Mouse (Mus musculus): ENCODE measurements around the gene Dchs2. TPM values are rescaled to one million over a fixed set of nuclear protein-coding genes. Genes with fewer than 3 reads are reported as not detected.
A peak's percentile ranks its signal among the peaks of the same experiment; 100 is the strongest.

The Dchs2 gene
- total and polyA plus RNA-seq, 2 experiments from 2014 or later: 0.54 to 7.6 TPM

GRCm38 (mm10) chr3:83156165-83156564, 28.4 kb downstream of the Dchs2 start:
- no peak overlapping the region for H3K4me3 ChIP-seq (ENCODE audit: low read depth, low read length)
- no peak for ATAC-seq (ENCODE audit: low FRiP score)
- no peaks in the 10 kb centered on the region for H3K27me3 ChIP-seq (ENCODE audit: insufficient read depth, low read length)
- no peaks in the 10 kb centered on the region for H3K9me3 ChIP-seq (ENCODE audit: low read length)
- TF ChIP-seq CTCF (IDR thresholded peaks at IDR 0.05): no peak
- H3K9ac ChIP-seq (replicated peaks; ENCODE audit: low read length, poor library complexity, severe bottlenecking): no peak overlapping the region
- WGBS: 80% methylated on average over 4 of the region's 4 CpGs
- H3K36me3 ChIP-seq (ENCODE audit: insufficient read depth, low read length): no peaks in the 10 kb centered on the region
- no peak for DNase-seq (ENCODE audit: low spot score)
- no peak overlapping the region for H3K4me2 ChIP-seq (ENCODE audit: low read depth, low read length, poor library complexity, severe bottlenecking)
- H3K4me1 ChIP-seq (ENCODE audit: insufficient read depth, low read length): no peaks in the 10 kb centered on the region
- H3K27ac ChIP-seq (ENCODE audit: low read depth, low read length): no peak overlapping the region

- Histone ChIP-seq H3K36me3 (ENCODE audit: insufficient read depth, low read length) (no peaks in the 10 kb centered on the region), H3K27ac (ENCODE audit: low read depth, low read length) (no peak overlapping the region), H3K4me2 (ENCODE audit: low read depth, low read length, poor library complexity, severe bottlenecking) (no peak overlapping the region), H3K9ac (replicated peaks; ENCODE audit: low read length, poor library complexity, severe bottlenecking) (no peak overlapping the region), H3K4me1 (ENCODE audit: insufficient read depth, low read length) (no peaks in the 10 kb centered on the region), H3K27me3 (ENCODE audit: insufficient read depth, low read length) (no peaks in the 10 kb centered on the region), H3K9me3 (ENCODE audit: low read length) (no peaks in the 10 kb centered on the region), H3K4me3 (ENCODE audit: low read depth, low read length) (no peak overlapping the region)
- no peak for TF ChIP-seq CTCF (IDR thresholded peaks at IDR 0.05)
- 0 out of 2 replicates have a peak, but pooled peaks have one; percentile 27 for ATAC-seq (ENCODE audit: low FRiP score)
- DNase-seq (ENCODE audit: low spot score): no peak
- 34% methylated on average over 6 of the region's 6 CpGs for WGBS
Measured at GRCm38 (mm10) chr3:83161542-83162231, 33.9 kb downstream of the Dchs2 start.

GRCm38 (mm10) chr3:83163676-83164075, 35.9 kb downstream of the Dchs2 start:
- WGBS: 88% methylated on average over 3 of the region's 3 CpGs
- Histone ChIP-seq H3K9me3 (ENCODE audit: low read length) (no peaks in the 10 kb centered on the region), H3K4me2 (ENCODE audit: low read depth, low read length, poor library complexity, severe bottlenecking) (no peak overlapping the region), H3K4me1 (ENCODE audit: insufficient read depth, low read length) (no peaks in the 10 kb centered on the region), H3K9ac (replicated peaks; ENCODE audit: low read length, poor library complexity, severe bottlenecking) (no peak overlapping the region), H3K36me3 (ENCODE audit: insufficient read depth, low read length) (no peaks in the 10 kb centered on the region), H3K27me3 (ENCODE audit: insufficient read depth, low read length) (no peaks in the 10 kb centered on the region), H3K27ac (ENCODE audit: low read depth, low read length) (no peak overlapping the region), H3K4me3 (ENCODE audit: low read depth, low read length) (no peak overlapping the region)
- DNase-seq (ENCODE audit: low spot score): no peak
- no peak for TF ChIP-seq CTCF (IDR thresholded peaks at IDR 0.05)
- ATAC-seq (ENCODE audit: low FRiP score): no peak

GRCm38 (mm10) chr3:83185527-83185926, 57.8 kb downstream of the Dchs2 start:
- H3K4me3 ChIP-seq (ENCODE audit: low read depth, low read length): no peak overlapping the region
- 89% methylated on average over 5 of the region's 5 CpGs for WGBS
- TF ChIP-seq CTCF (IDR thresholded peaks at IDR 0.05): no peak
- no peaks in the 10 kb centered on the region for H3K27me3 ChIP-seq (ENCODE audit: insufficient read depth, low read length)
- no peak for DNase-seq (ENCODE audit: low spot score)
- no peak overlapping the region for H3K4me2 ChIP-seq (ENCODE audit: low read depth, low read length, poor library complexity, severe bottlenecking)
- no peak overlapping the region for H3K27ac ChIP-seq (ENCODE audit: low read depth, low read length)
- no peak for ATAC-seq (ENCODE audit: low FRiP score)
- no peaks in the 10 kb centered on the region for H3K4me1 ChIP-seq (ENCODE audit: insufficient read depth, low read length)
- H3K9ac ChIP-seq (replicated peaks; ENCODE audit: low read length, poor library complexity, severe bottlenecking): no peak overlapping the region
- H3K9me3 ChIP-seq (ENCODE audit: low read length): no peaks in the 10 kb centered on the region
- H3K36me3 ChIP-seq (ENCODE audit: insufficient read depth, low read length): no peaks in the 10 kb centered on the region

- H3K36me3 ChIP-seq (ENCODE audit: insufficient read depth, low read length): no peaks in the 10 kb centered on the region
- H3K4me2 ChIP-seq (ENCODE audit: low read depth, low read length, poor library complexity, severe bottlenecking): no peak overlapping the region
- no peaks in the 10 kb centered on the region for H3K4me1 ChIP-seq (ENCODE audit: insufficient read depth, low read length)
- no peak overlapping the region for H3K27ac ChIP-seq (ENCODE audit: low read depth, low read length)
- no peak for TF ChIP-seq CTCF (IDR thresholded peaks at IDR 0.05)
- no peak for ATAC-seq (ENCODE audit: low FRiP score)
- no peak overlapping the region for H3K9ac ChIP-seq (replicated peaks; ENCODE audit: low read length, poor library complexity, severe bottlenecking)
- no peaks in the 10 kb centered on the region for H3K9me3 ChIP-seq (ENCODE audit: low read length)
- no peak for DNase-seq (ENCODE audit: low spot score)
- H3K27me3 ChIP-seq (ENCODE audit: insufficient read depth, low read length): no peaks in the 10 kb centered on the region
- WGBS: 89% methylated on average over 2 of the region's 2 CpGs
- H3K4me3 ChIP-seq (ENCODE audit: low read depth, low read length): no peak overlapping the region
Measured at GRCm38 (mm10) chr3:83191271-83191670, 63.5 kb downstream of the Dchs2 start.

- no peaks in the 10 kb centered on the region for H3K27me3 ChIP-seq (ENCODE audit: insufficient read depth, low read length)
- no peaks in the 10 kb centered on the region for H3K36me3 ChIP-seq (ENCODE audit: insufficient read depth, low read length)
- no peak for TF ChIP-seq CTCF (IDR thresholded peaks at IDR 0.05)
- no peak overlapping the region for H3K27ac ChIP-seq (ENCODE audit: low read depth, low read length)
- no peak overlapping the region for H3K4me2 ChIP-seq (ENCODE audit: low read depth, low read length, poor library complexity, severe bottlenecking)
- H3K4me1 ChIP-seq (ENCODE audit: insufficient read depth, low read length): no peaks in the 10 kb centered on the region
- H3K9me3 ChIP-seq (ENCODE audit: low read length): no peaks in the 10 kb centered on the region
- no peak for ATAC-seq (ENCODE audit: low FRiP score)
- DNase-seq (ENCODE audit: low spot score): no peak
- no peak overlapping the region for H3K4me3 ChIP-seq (ENCODE audit: low read depth, low read length)
- WGBS: 76% methylated on average over 1 of the region's 1 CpGs
- H3K9ac ChIP-seq (replicated peaks; ENCODE audit: low read length, poor library complexity, severe bottlenecking): no peak overlapping the region
Measured at GRCm38 (mm10) chr3:83192401-83192800, 64.7 kb downstream of the Dchs2 start.

Measured in midbrain, postnatal 0 days (tissue).